Mouse (Mus musculus) 416B (cell line): ENCODE measurements around the gene Fam84b.

ENCODE experiments used
- DNase-seq: peaks from one replicate; pipeline ENCODE4 v3.0.0; 2011; ENCODE audit warnings: low read depth

The Fam84b gene

GRCm38 (mm10) chr15:60832586-60832985 lies 21.0 kb downstream of the Fam84b start:
- peak; percentile 43 for DNase-seq

- no peak for DNase-seq
Observed at GRCm38 (mm10) chr15:60826226-60826625, 27.4 kb downstream of the Fam84b start.

GRCm38 (mm10) chr15:60824751-60825227 lies 28.8 kb downstream of the Fam84b start:
- DNase-seq, result peak; percentile 94

DNA sequence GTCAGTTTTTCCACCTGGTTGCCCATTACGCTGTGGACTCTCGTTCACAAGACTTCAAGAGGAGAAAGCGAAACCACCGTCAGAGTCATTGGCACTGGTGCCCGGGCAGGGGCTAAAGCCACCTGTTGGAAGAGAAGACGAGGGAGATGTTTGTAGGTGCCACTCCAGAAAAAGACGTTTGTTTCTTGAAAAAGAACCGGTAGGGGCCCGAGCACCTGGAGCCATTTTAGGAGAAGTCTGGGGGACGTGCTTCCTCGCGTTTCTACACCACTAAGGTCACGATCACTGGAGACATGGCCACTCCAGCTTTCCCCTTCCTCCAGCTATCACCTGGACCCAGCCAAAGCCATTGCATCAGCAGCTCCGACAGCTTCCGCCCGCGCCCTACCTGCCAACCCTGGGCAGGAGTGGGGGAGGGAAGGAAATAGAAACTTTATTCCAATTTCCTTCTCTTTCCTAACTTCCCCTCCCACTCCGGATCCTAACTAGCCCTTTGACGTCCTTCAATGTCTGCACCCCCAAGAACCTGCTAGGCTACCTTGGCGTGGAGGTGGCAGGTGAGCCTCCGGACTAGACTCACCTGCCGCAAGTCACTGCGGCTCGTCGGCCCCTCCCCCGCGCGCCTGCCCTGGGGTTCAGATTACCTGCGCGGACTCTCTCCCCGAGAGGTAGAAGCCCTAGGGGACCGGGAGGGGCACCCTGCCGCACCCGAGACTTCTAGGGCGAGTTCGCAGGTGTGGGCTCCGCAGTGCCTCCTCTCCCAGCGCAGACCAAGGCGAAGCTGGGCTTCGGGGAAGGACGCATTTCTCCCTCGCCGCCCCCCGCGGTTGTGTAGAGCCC lies 29.5 kb downstream of the Fam84b start:
- DNase-seq, result peak; percentile 54

DNA sequence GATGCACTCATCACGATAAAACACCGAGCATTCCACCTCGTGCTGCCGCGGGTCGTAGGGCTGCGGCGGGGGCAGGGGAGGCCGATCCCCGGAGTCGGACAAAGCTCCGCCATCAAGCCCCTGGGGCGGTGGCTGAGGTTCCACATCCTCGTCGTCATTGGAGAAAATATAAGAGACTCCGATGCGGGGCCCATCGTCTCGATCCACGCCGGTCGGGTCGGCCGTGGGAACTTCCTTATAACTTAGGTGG lies 30.0 kb downstream of the Fam84b start:
- DNase-seq, result no peak

- DNase-seq, result peak; percentile 81
Observed at GRCm38 (mm10) chr15:60822803-60823619, 30.6 kb downstream of the Fam84b start.

DNA sequence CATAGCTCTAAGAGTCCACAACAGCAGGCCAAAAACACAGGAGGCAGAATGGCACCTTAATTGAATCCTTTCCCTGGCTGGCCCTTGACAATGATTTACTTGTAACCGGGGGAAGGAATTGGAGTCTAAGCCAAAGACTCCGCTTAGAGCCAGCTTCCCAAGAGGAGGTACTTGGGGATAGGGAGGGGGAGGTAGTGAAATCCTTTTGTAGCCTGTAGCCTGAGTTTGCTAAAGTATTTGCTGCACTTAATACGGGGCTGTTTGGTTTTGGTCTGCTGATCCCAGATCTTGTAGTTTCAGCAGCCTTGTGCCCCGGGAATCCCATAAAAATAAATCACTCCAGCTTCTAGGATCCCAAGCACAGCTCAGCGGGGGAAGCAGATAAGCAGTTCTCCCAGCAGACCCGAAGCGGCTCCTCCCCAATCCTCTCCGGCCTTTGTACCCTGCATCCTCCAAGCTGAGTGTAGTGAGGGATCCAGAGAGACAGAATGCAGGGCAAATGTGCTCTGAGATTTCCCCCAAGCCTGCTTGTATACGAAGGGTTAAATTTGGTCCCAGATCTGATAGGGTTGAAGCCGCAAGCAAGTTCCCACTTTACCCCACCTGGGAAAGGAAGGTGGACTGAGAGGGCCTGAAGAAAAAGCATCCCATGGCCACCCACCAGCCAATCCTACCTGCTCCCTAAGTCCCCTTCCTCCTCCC lies 31.3 kb downstream of the Fam84b start:
- no peak for DNase-seq

GRCm38 (mm10) chr15:60818500-60818899 lies 35.1 kb downstream of the Fam84b start:
- DNase-seq, result no peak

DNA sequence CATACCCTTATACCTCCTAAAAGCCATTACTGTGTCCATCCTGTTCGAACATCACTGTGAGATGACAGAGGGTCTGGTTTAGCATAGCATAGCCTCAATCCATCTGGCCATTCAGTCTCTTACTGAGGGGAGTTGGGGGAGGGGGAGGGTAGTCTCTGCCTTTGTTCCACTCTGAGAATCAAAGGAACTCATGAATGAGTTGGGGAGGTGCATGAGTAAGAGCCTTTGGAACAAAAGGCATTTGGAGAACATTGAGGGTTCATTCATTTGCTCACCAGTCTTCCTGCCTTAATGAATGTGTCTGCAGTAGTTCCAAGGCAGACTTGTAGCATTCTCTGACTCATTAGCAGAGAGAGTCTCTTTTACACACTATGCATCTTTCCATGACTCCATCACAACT lies 37.1 kb downstream of the Fam84b start:
- DNase-seq, result no peak

DNA sequence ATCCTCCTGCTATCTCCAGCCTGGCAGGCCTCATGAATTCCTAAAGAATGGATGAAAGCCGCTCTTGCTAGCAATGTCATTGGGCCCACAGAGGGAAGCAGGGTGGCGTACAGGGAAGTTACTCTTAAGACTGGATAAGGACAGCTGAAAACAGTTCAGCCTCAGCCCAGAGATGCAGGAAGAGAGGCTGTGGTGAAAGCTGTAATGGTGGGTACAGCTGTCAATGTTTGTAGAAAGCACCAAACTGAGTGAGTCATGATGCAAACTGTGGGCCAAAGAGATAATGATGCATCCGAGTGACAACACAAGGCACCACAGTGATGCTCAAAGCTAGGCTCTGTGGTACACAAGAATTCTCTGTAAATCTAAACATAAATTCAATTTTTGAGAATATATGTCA lies 39.0 kb downstream of the Fam84b start:
- peak; percentile 33 for DNase-seq

- DNase-seq, result no peak
Observed at GRCm38 (mm10) chr15:60793041-60793673, 60.4 kb downstream of the Fam84b start.

GRCm38 (mm10) chr15:60789084-60789483 lies 64.5 kb downstream of the Fam84b start:
- DNase-seq, result no peak

- no peak for DNase-seq
Observed at GRCm38 (mm10) chr15:60783761-60784160, 69.8 kb downstream of the Fam84b start.

- peak; percentile 80 for DNase-seq
Observed at GRCm38 (mm10) chr15:60779531-60779973, 74.0 kb downstream of the Fam84b start.

DNA sequence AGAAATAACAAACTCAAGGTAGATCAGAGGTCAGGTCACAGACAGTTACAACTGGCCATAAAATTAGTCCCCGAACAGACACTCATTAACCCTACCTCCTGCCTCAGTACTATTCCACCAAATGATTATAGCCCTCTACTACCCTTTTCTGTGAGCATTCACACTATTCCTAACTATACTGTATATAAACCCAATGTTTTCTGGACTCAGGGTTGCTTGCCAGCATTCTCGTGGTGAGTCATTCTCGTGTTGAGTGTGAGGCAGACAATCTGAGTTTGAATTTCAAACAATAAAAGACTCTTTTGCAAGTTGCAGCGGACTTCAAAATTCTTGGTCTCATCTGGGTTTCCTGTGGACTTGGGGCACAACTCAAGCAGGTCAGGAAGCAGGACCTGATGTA lies 74.5 kb downstream of the Fam84b start:
- peak; percentile 38 for DNase-seq
